Mouse (Mus musculus) liver, embryonic 12.5 days (tissue): ENCODE data around the gene Zdhhc3. TPM values are rescaled to one million over a fixed set of nuclear protein-coding genes. Genes with fewer than 3 reads are reported as not detected.

Experiments
- ATAC-seq: fragments of 200-750 bp; cut with Nextera tagmentation; 2 replicates; pipeline ENCODE4 v1.8.0; 2017; ENCODE audit warnings: moderate number of reproducible peaks, mild to moderate bottlenecking, moderate library complexity
- H3K27ac ChIP-seq: fragments of 300-500 bp; sonication (generic); 2 replicates; pipeline ENCODE4 v1.5.1; 2016; ENCODE audit warnings: mild to moderate bottlenecking
- H3K27me3 ChIP-seq: fragments of 300-500 bp; sonication (generic); replicated peaks from 2 replicates; pipeline ENCODE4 v1.6.1; 2016; ENCODE audit warnings: mild to moderate bottlenecking, moderate library complexity
- H3K36me3 ChIP-seq: fragments of 300-500 bp; sonication (generic); 2 replicates; pipeline ENCODE4 v1.6.1; 2016; ENCODE audit warnings: mild to moderate bottlenecking, moderate library complexity
- H3K4me1 ChIP-seq: fragments of 300-500 bp; sonication (generic); 2 replicates; pipeline ENCODE4 v1.6.1; 2016
- H3K4me2 ChIP-seq: fragments of 300-500 bp; sonication (generic); 2 replicates; pipeline ENCODE4 v1.6.1; 2016; ENCODE audit warnings: mild to moderate bottlenecking, moderate library complexity
- H3K4me3 ChIP-seq: fragments of 300-500 bp; sonication (generic); 2 replicates; pipeline ENCODE4 v1.5.1; 2016; ENCODE audit warnings: mild to moderate bottlenecking, moderate library complexity
- H3K9ac ChIP-seq: fragments of 300-500 bp; sonication (generic); 2 replicates; pipeline ENCODE4 v1.6.1; 2016; ENCODE audit warnings: mild to moderate bottlenecking, moderate library complexity
- H3K9me3 ChIP-seq: fragments of 300-500 bp; sonication (generic); replicated peaks from 2 replicates; pipeline ENCODE4 v1.6.1; 2016; ENCODE audit warnings: mild to moderate bottlenecking, moderate library complexity
- WGBS: fragments of 180-500 bp; shearing (Covaris S2); methylation state at CpG from one replicate; pipeline ENCODE4 v1.1.7; 2016; ENCODE audit not compliant: insufficient replicate concordance; 5-methylcytosine and 5-hydroxymethylcytosine counted together
- polyA plus RNA-seq: library from polyadenylated mRNA; unstranded; fragments of >200 nt; fragmentation: Nextera tagmentation; extraction: Ambion mirVana; gene quantifications from 2 replicates; pipeline ENCODE4 v1.2.1, GENCODE M21; 2016

Gene Zdhhc3
- polyA plus RNA-seq, 1 experiment from 2014 or later: 51.2 TPM

GRCm38 (mm10) chr9:123109188-123109587 lies 3.8 kb downstream of the Zdhhc3 start:
- H3K27me3 ChIP-seq: no peaks in the 10 kb centered on the region
- peaks cover 46% of the 10 kb centered on the region for H3K4me1 ChIP-seq
- H3K9ac ChIP-seq: no peak overlapping the region
- H3K9me3 ChIP-seq: no peaks in the 10 kb centered on the region
- peaks cover 38% of the 10 kb centered on the region for H3K36me3 ChIP-seq
- no peak for ATAC-seq
- H3K4me3 ChIP-seq: no peak overlapping the region
- H3K27ac ChIP-seq: no peak overlapping the region
- H3K4me2 ChIP-seq: no peak overlapping the region
- 77% methylated on average over 7 of the region's 7 CpGs for WGBS

GRCm38 (mm10) chr9:123107186-123107585 lies 5.8 kb downstream of the Zdhhc3 start:
- no peaks in the 10 kb centered on the region for H3K9me3 ChIP-seq
- peaks cover 37% of the 10 kb centered on the region for H3K4me1 ChIP-seq
- 82% methylated on average over 4 of the region's 4 CpGs for WGBS
- H3K36me3 ChIP-seq: peaks cover 45% of the 10 kb centered on the region
- H3K4me2 ChIP-seq: no peak overlapping the region
- H3K27ac ChIP-seq: no peak overlapping the region
- H3K27me3 ChIP-seq: no peaks in the 10 kb centered on the region
- no peak for ATAC-seq
- no peak overlapping the region for H3K4me3 ChIP-seq
- no peak overlapping the region for H3K9ac ChIP-seq

- no peak for ATAC-seq
- Histone ChIP-seq H3K36me3 (peaks cover 63% of the 10 kb centered on the region), H3K4me1 (peaks cover 27% of the 10 kb centered on the region), H3K9ac (no peak overlapping the region), H3K27me3 (no peaks in the 10 kb centered on the region), H3K4me3 (no peak overlapping the region), H3K4me2 (no peak overlapping the region), H3K9me3 (no peaks in the 10 kb centered on the region), H3K27ac (no peak overlapping the region)
Measured at GRCm38 (mm10) chr9:123104362-123104761, 8.6 kb downstream of the Zdhhc3 start.

- H3K36me3 ChIP-seq: peaks cover 65% of the 10 kb centered on the region
- H3K9ac ChIP-seq: no peak overlapping the region
- H3K27me3 ChIP-seq: no peaks in the 10 kb centered on the region
- peaks cover 23% of the 10 kb centered on the region for H3K4me1 ChIP-seq
- H3K9me3 ChIP-seq: no peaks in the 10 kb centered on the region
- H3K27ac ChIP-seq: no peak overlapping the region
- no peak overlapping the region for H3K4me2 ChIP-seq
- no peak overlapping the region for H3K4me3 ChIP-seq
- no peak for ATAC-seq
Measured at GRCm38 (mm10) chr9:123103425-123103824, 9.6 kb downstream of the Zdhhc3 start.

GRCm38 (mm10) chr9:123099631-123100455 lies 13.2 kb downstream of the Zdhhc3 start:
- Histone ChIP-seq H3K4me2 (no peak overlapping the region), H3K27me3 (no peaks in the 10 kb centered on the region), H3K9ac (no peak overlapping the region), H3K36me3 (peaks cover 75% of the 10 kb centered on the region), H3K4me1 (peaks cover 21% of the 10 kb centered on the region), H3K27ac (no peak overlapping the region), H3K9me3 (no peaks in the 10 kb centered on the region), H3K4me3 (no peak overlapping the region)
- ATAC-seq: peak; percentile 63
- WGBS: 82% methylated on average over 16 of the region's 16 CpGs

GRCm38 (mm10) chr9:123090844-123091243 lies 22.2 kb downstream of the Zdhhc3 start:
- no peak for ATAC-seq
- Histone ChIP-seq H3K4me3 (no peak overlapping the region), H3K9ac (no peak overlapping the region), H3K27ac (no peak overlapping the region), H3K9me3 (no peaks in the 10 kb centered on the region), H3K4me2 (no peak overlapping the region), H3K4me1 (no peaks in the 10 kb centered on the region), H3K36me3 (peaks cover 88% of the 10 kb centered on the region), H3K27me3 (no peaks in the 10 kb centered on the region)
- WGBS: 75% methylated on average over 4 of the region's 4 CpGs

- 14% methylated on average over 3 of the region's 3 CpGs for WGBS
- Histone ChIP-seq H3K27me3 (no peaks in the 10 kb centered on the region), H3K4me3 (no peak overlapping the region), H3K9ac (no peak overlapping the region), H3K36me3 (peaks cover 96% of the 10 kb centered on the region), H3K4me1 (no peaks in the 10 kb centered on the region), H3K9me3 (no peaks in the 10 kb centered on the region), H3K27ac (no peak overlapping the region), H3K4me2 (no peak overlapping the region)
- no peak for ATAC-seq
Measured at GRCm38 (mm10) chr9:123087558-123087957, 25.4 kb downstream of the Zdhhc3 start.

GRCm38 (mm10) chr9:123085373-123085772 lies 27.6 kb downstream of the Zdhhc3 start:
- Histone ChIP-seq H3K36me3 (peaks cover 99% of the 10 kb centered on the region), H3K9ac (no peak overlapping the region), H3K9me3 (no peaks in the 10 kb centered on the region), H3K27ac (no peak overlapping the region), H3K27me3 (no peaks in the 10 kb centered on the region), H3K4me3 (no peak overlapping the region), H3K4me1 (no peaks in the 10 kb centered on the region), H3K4me2 (no peak overlapping the region)
- ATAC-seq: no peak
- 77% methylated on average over 1 of the region's 1 CpGs for WGBS

GRCm38 (mm10) chr9:123080796-123081195 lies 32.2 kb downstream of the Zdhhc3 start:
- Histone ChIP-seq H3K27ac (no peak overlapping the region), H3K36me3 (peaks cover 99% of the 10 kb centered on the region), H3K27me3 (no peaks in the 10 kb centered on the region), H3K9me3 (no peaks in the 10 kb centered on the region), H3K4me1 (peaks cover 12% of the 10 kb centered on the region), H3K4me3 (no peak overlapping the region), H3K9ac (no peak overlapping the region), H3K4me2 (no peak overlapping the region)
- WGBS: 90% methylated on average over 1 of the region's 1 CpGs
- ATAC-seq: no peak

- Histone ChIP-seq H3K36me3 (peaks cover 99% of the 10 kb centered on the region), H3K4me3 (no peak overlapping the region), H3K4me2 (no peak overlapping the region), H3K4me1 (peaks cover 12% of the 10 kb centered on the region), H3K9ac (no peak overlapping the region), H3K27ac (no peak overlapping the region), H3K9me3 (no peaks in the 10 kb centered on the region), H3K27me3 (no peaks in the 10 kb centered on the region)
- WGBS: 87% methylated on average over 7 of the region's 7 CpGs
- ATAC-seq: no peak
Measured at GRCm38 (mm10) chr9:123080355-123080754, 32.6 kb downstream of the Zdhhc3 start.

- Histone ChIP-seq H3K4me1 (peaks cover 12% of the 10 kb centered on the region), H3K9me3 (no peaks in the 10 kb centered on the region), H3K36me3 (peaks cover 99% of the 10 kb centered on the region), H3K4me3 (no peak overlapping the region), H3K27ac (no peak overlapping the region), H3K9ac (no peak overlapping the region), H3K4me2 (no peak overlapping the region), H3K27me3 (no peaks in the 10 kb centered on the region)
- WGBS: 50% methylated on average over 5 of the region's 5 CpGs
- peak; percentile 83 for ATAC-seq
Measured at GRCm38 (mm10) chr9:123079149-123079548, 33.9 kb downstream of the Zdhhc3 start.

GRCm38 (mm10) chr9:123060172-123060571 lies 52.8 kb downstream of the Zdhhc3 start:
- Histone ChIP-seq H3K4me1 (no peaks in the 10 kb centered on the region), H3K27ac (no peak overlapping the region), H3K9ac (no peak overlapping the region), H3K4me2 (no peak overlapping the region), H3K27me3 (no peaks in the 10 kb centered on the region), H3K36me3 (no peaks in the 10 kb centered on the region), H3K9me3 (no peaks in the 10 kb centered on the region), H3K4me3 (no peak overlapping the region)
- no peak for ATAC-seq
- WGBS: 48% methylated on average over 3 of the region's 3 CpGs

- H3K27me3 ChIP-seq: no peaks in the 10 kb centered on the region
- H3K4me2 ChIP-seq: no peak overlapping the region
- H3K9me3 ChIP-seq: no peaks in the 10 kb centered on the region
- no peak overlapping the region for H3K27ac ChIP-seq
- H3K4me3 ChIP-seq: no peak overlapping the region
- H3K9ac ChIP-seq: no peak overlapping the region
- H3K36me3 ChIP-seq: no peaks in the 10 kb centered on the region
- H3K4me1 ChIP-seq: no peaks in the 10 kb centered on the region
- no peak for ATAC-seq
Measured at GRCm38 (mm10) chr9:123058724-123059292, 54.2 kb downstream of the Zdhhc3 start.
